27 mouse cellular contexts compared by ENCODE assay signal in genomic region chr12:59260798-59261197, GRCm38 (mm10). TPM values are rescaled to one million over a fixed set of nuclear protein-coding genes. Genes with fewer than 3 reads are reported as not detected.
DNase-seq lines count a peak whose midpoint lies in the region; ATAC-seq and TF ChIP-seq lines count a peak whose summit lies in the region.
"Had no signal": no experiment of that assay in that cellular context is flagged by ENCODE, and none has a peak within 500 bp of the region (broad histone marks: within the 10 kb centered on the region; RNA-seq: fewer than 3 reads in every experiment).

No protein-coding gene starts in this region.

- no peaks in the 10 kb centered on the region for H3K27me3 ChIP-seq in forebrain, embryonic 16.5 days (replicated peaks; ENCODE audit: control insufficient read depth, insufficient read depth, low read length)
- H3K27me3 ChIP-seq in forebrain, embryonic 12.5 days: no peaks in the 10 kb centered on the region
- no peaks in the 10 kb centered on the region for H3K27me3 ChIP-seq in hindbrain, postnatal 0 days (ENCODE audit: insufficient read depth, low read length)
- H3K27me3 ChIP-seq in hindbrain, embryonic 11.5 days (ENCODE audit: control insufficient read depth, insufficient read depth, low read length): no peaks in the 10 kb centered on the region
- H3K27me3 ChIP-seq in neural tube, embryonic 15.5 days (replicated peaks): no peaks in the 10 kb centered on the region
- H3K27me3 ChIP-seq in midbrain, postnatal 0 days (ENCODE audit: insufficient read depth, low read length): no peaks in the 10 kb centered on the region
- H3K27me3 ChIP-seq: heart, embryonic 12.5 days; liver, embryonic 13.5 days; megakaryocyte, embryonic 14.5 days had no signal

- H3K36me3 ChIP-seq in forebrain, embryonic 16.5 days (ENCODE audit: control insufficient read depth, insufficient read depth): no peaks in the 10 kb centered on the region
- H3K36me3 ChIP-seq in forebrain, embryonic 12.5 days (replicated peaks): no peaks in the 10 kb centered on the region
- no peaks in the 10 kb centered on the region for H3K36me3 ChIP-seq in hindbrain, postnatal 0 days (ENCODE audit: insufficient read depth, low read length)
- H3K36me3 ChIP-seq in hindbrain, embryonic 11.5 days (ENCODE audit: control insufficient read depth, insufficient read depth, low read length): no peaks in the 10 kb centered on the region
- no peaks in the 10 kb centered on the region for H3K36me3 ChIP-seq in neural tube, embryonic 15.5 days
- H3K36me3 ChIP-seq in midbrain, postnatal 0 days (ENCODE audit: insufficient read depth, low read length): no peaks in the 10 kb centered on the region
- H3K36me3 ChIP-seq: heart, embryonic 12.5 days; liver, embryonic 13.5 days had no signal

- H3K9me3 ChIP-seq in forebrain, embryonic 16.5 days (ENCODE audit: control insufficient read depth, low read length): no peaks in the 10 kb centered on the region
- no peaks in the 10 kb centered on the region for H3K9me3 ChIP-seq in forebrain, embryonic 12.5 days
- H3K9me3 ChIP-seq in hindbrain, postnatal 0 days (ENCODE audit: low read length): no peaks in the 10 kb centered on the region
- H3K9me3 ChIP-seq in hindbrain, embryonic 11.5 days (ENCODE audit: control insufficient read depth, low read length): no peaks in the 10 kb centered on the region
- H3K9me3 ChIP-seq in neural tube, embryonic 15.5 days (replicated peaks): no peaks in the 10 kb centered on the region
- no peaks in the 10 kb centered on the region for H3K9me3 ChIP-seq in midbrain, postnatal 0 days (ENCODE audit: low read length)
- H3K9me3 ChIP-seq: heart, embryonic 12.5 days; liver, embryonic 13.5 days; megakaryocyte, embryonic 14.5 days had no signal

- no peak overlapping the region for H3K4me2 ChIP-seq in forebrain, embryonic 16.5 days (ENCODE audit: low read length)
- H3K4me2 ChIP-seq in forebrain, embryonic 12.5 days: no peak overlapping the region
- H3K4me2 ChIP-seq in hindbrain, postnatal 0 days (ENCODE audit: low read depth, low read length): no peak overlapping the region
- no peak overlapping the region for H3K4me2 ChIP-seq in hindbrain, embryonic 11.5 days (replicated peaks; ENCODE audit: low read depth, low read length)
- H3K4me2 ChIP-seq in neural tube, embryonic 15.5 days: no peak overlapping the region
- H3K4me2 ChIP-seq in midbrain, postnatal 0 days (ENCODE audit: low read depth, low read length, poor library complexity, severe bottlenecking): no peak overlapping the region
- H3K4me2 ChIP-seq: heart, embryonic 12.5 days; liver, embryonic 13.5 days had no signal

- no peak for TF ChIP-seq CTCF in hindbrain, postnatal 0 days (IDR thresholded peaks at IDR 0.05; ENCODE audit: low read depth)
- no peak for TF ChIP-seq CTCF in midbrain, postnatal 0 days (IDR thresholded peaks at IDR 0.05)

- DNase-seq in hindbrain, postnatal 0 days (ENCODE audit: low spot score): no peak
- no peak for DNase-seq in hindbrain, embryonic 11.5 days (ENCODE audit: low spot score)
- no peak for DNase-seq in neural tube, embryonic 10.5 days (ENCODE audit: extremely low spot score, low spot score)
- no peak for DNase-seq in midbrain, postnatal 0 days (ENCODE audit: low spot score)
- no peak for DNase-seq in urinary bladder, postnatal 10 days (ENCODE audit: low spot score)
- DNase-seq: adrenal gland, postnatal 14 days; cerebellum, adult 18-20 months; cerebellum, postnatal 14 days; heart, adult 2 months; heart, postnatal 4 days; kidney, adult 9 months; kidney, postnatal 10 days; left cerebral cortex, postnatal 4 days; liver, embryonic 13.5 days; lung, adult 18-20 months; lung, postnatal 4 days; thymus, adult 18-20 months; thymus, postnatal 25 days had no signal

- no peak overlapping the region; the same call in 1 of the 2 replicates for H3K27ac ChIP-seq in forebrain, embryonic 16.5 days (ENCODE audit: low read length)
- no peak overlapping the region for H3K27ac ChIP-seq in forebrain, embryonic 12.5 days
- H3K27ac ChIP-seq in hindbrain, postnatal 0 days: peak overlapping the region; percentile 33; the same call in 1 of the 2 replicates
- H3K27ac ChIP-seq in hindbrain, embryonic 11.5 days (ENCODE audit: low read depth, low read length): no peak overlapping the region
- H3K27ac ChIP-seq in neural tube, embryonic 15.5 days (replicated peaks): peak overlapping the region; percentile 63; the same call in 1 of the 2 replicates
- peak overlapping the region; percentile 58; the same call in 1 of the 2 replicates for H3K27ac ChIP-seq in midbrain, postnatal 0 days (ENCODE audit: low read depth, low read length)
- H3K27ac ChIP-seq: heart, adult 2 months; liver, embryonic 13.5 days; stomach, postnatal 0 days had no signal

- WGBS in forebrain, embryonic 16.5 days: 79% methylated on average over 2 of the region's 2 CpGs
- WGBS in forebrain, embryonic 12.5 days: 67% methylated on average over 2 of the region's 2 CpGs
- WGBS in hindbrain, postnatal 0 days: 59% methylated on average over 2 of the region's 2 CpGs
- WGBS in hindbrain, embryonic 11.5 days: 64% methylated on average over 2 of the region's 2 CpGs
- 71% methylated on average over 2 of the region's 2 CpGs for WGBS in neural tube, embryonic 15.5 days
- 43% methylated on average over 2 of the region's 2 CpGs for WGBS in midbrain, postnatal 0 days

- no peak overlapping the region for H3K4me3 ChIP-seq in forebrain, embryonic 16.5 days (replicated peaks; ENCODE audit: low read length)
- H3K4me3 ChIP-seq in forebrain, embryonic 12.5 days (replicated peaks): no peak overlapping the region
- H3K4me3 ChIP-seq in hindbrain, postnatal 0 days (ENCODE audit: low read length): no peak overlapping the region
- no peak overlapping the region for H3K4me3 ChIP-seq in hindbrain, embryonic 11.5 days (ENCODE audit: low read depth, low read length)
- no peak overlapping the region for H3K4me3 ChIP-seq in neural tube, embryonic 15.5 days (replicated peaks)
- no peak overlapping the region for H3K4me3 ChIP-seq in midbrain, postnatal 0 days (ENCODE audit: low read depth, low read length)
- H3K4me3 ChIP-seq: heart, adult 2 months; heart, embryonic 12.5 days; liver, embryonic 13.5 days; megakaryocyte, embryonic 14.5 days had no signal

- peaks cover 5% of the 10 kb centered on the region for H3K4me1 ChIP-seq in forebrain, embryonic 16.5 days (replicated peaks; ENCODE audit: control insufficient read depth, insufficient read depth, low read length)
- peaks cover 9% of the 10 kb centered on the region; the same call in 1 of the 2 replicates for H3K4me1 ChIP-seq in forebrain, embryonic 12.5 days
- peaks cover 6% of the 10 kb centered on the region; the same call in 1 of the 2 replicates for H3K4me1 ChIP-seq in hindbrain, postnatal 0 days (ENCODE audit: insufficient read depth, low read length)
- no peaks in the 10 kb centered on the region for H3K4me1 ChIP-seq in hindbrain, embryonic 11.5 days (replicated peaks; ENCODE audit: control insufficient read depth, insufficient read depth, low read length)
- peaks cover 15% of the 10 kb centered on the region for H3K4me1 ChIP-seq in neural tube, embryonic 15.5 days
- H3K4me1 ChIP-seq in midbrain, postnatal 0 days (ENCODE audit: insufficient read depth, low read length): 0 out of 2 replicates have a peak, but pooled peaks cover 4% of the 10 kb centered on the region
- H3K4me1 ChIP-seq: heart, embryonic 12.5 days; liver, embryonic 13.5 days had no signal

- ATAC-seq in forebrain, embryonic 16.5 days: peak; percentile 59
- no peak for ATAC-seq in forebrain, embryonic 12.5 days (ENCODE audit: low FRiP score)
- no peak for ATAC-seq in hindbrain, postnatal 0 days
- no peak for ATAC-seq in hindbrain, embryonic 11.5 days (ENCODE audit: low FRiP score)
- ATAC-seq in neural tube, embryonic 15.5 days (ENCODE audit: low FRiP score): no peak
- peak; percentile 39; the same call in 1 of the 2 replicates for ATAC-seq in midbrain, postnatal 0 days (ENCODE audit: low FRiP score)
- ATAC-seq: intestine, postnatal 0 days; lung, postnatal 0 days; Patski had no signal

- H3K9ac ChIP-seq in forebrain, embryonic 16.5 days (replicated peaks; ENCODE audit: low read depth, low read length): no peak overlapping the region
- H3K9ac ChIP-seq in forebrain, embryonic 12.5 days: no peak overlapping the region
- no peak overlapping the region for H3K9ac ChIP-seq in hindbrain, postnatal 0 days (replicated peaks; ENCODE audit: low read length)
- H3K9ac ChIP-seq in hindbrain, embryonic 11.5 days (ENCODE audit: low read depth, low read length): no peak overlapping the region
- H3K9ac ChIP-seq in neural tube, embryonic 15.5 days (replicated peaks): no peak overlapping the region
- H3K9ac ChIP-seq in midbrain, postnatal 0 days (replicated peaks; ENCODE audit: low read length, poor library complexity, severe bottlenecking): no peak overlapping the region
- H3K9ac ChIP-seq: heart, embryonic 12.5 days; liver, embryonic 13.5 days had no signal

RNA-seq across cellular contexts. Expression of gene Fbxo33, which starts 41.3 kb away (rescaled TPM):
- polyA plus RNA-seq in forebrain, embryonic 16.5 days (2015; fragmentation: Nextera tagmentation; extraction: Ambion mirVana): 9.2 and 9.8 TPM in 2 replicates
- polyA plus RNA-seq in forebrain, embryonic 12.5 days (2016; fragmentation: Nextera tagmentation; extraction: Ambion mirVana): 9.1 and 10.0 TPM in 2 replicates
- total RNA-seq in hindbrain, postnatal 0 days (2014; rRNA removed): 10.9 and 11.9 TPM in 2 replicates
- 7.7 and 8.5 TPM in 2 replicates for polyA plus RNA-seq in hindbrain, postnatal 0 days (2015; fragmentation: Nextera tagmentation; extraction: Ambion mirVana)
- polyA plus RNA-seq in hindbrain, embryonic 11.5 days (2014; fragmentation: Nextera tagmentation; extraction: Ambion mirVana): 8.1 and 10.3 TPM in 2 replicates
- 7.2 and 8.3 TPM in 2 replicates for polyA plus RNA-seq in neural tube, embryonic 15.5 days (2015; fragmentation: Nextera tagmentation; extraction: Ambion mirVana)
- 13.9 and 16.7 TPM in 2 replicates for total RNA-seq in midbrain, postnatal 0 days (2014; rRNA removed)
- polyA plus RNA-seq in midbrain, postnatal 0 days (2015; fragmentation: Nextera tagmentation; extraction: Ambion mirVana): 5.9 and 9.6 TPM in 2 replicates

Comparison
In these comparisons a context has a peak if more than half of its experiments do, and no peak if none do; other contexts are left out.
1. ATAC-seq: peak in forebrain, embryonic 16.5 days (single experiment) and midbrain, postnatal 0 days (single experiment); none in forebrain, embryonic 12.5 days (single experiment), hindbrain, postnatal 0 days (single experiment), hindbrain, embryonic 11.5 days (single experiment) and neural tube, embryonic 15.5 days (single experiment).
2. H3K27ac ChIP-seq: peak in hindbrain, postnatal 0 days (single experiment), neural tube, embryonic 15.5 days (single experiment) and midbrain, postnatal 0 days (single experiment); none in forebrain, embryonic 16.5 days (single experiment), forebrain, embryonic 12.5 days (single experiment) and hindbrain, embryonic 11.5 days (single experiment).